Mouse (Mus musculus): ENCODE results near the gene Hist1h2bn. TPM values are rescaled to one million over a fixed set of nuclear protein-coding genes. Genes with fewer than 3 reads are reported as not detected.
"Not testable (repeated sequence)": the region's sequence is repeated elsewhere in the genome, so short reads cannot be mapped to it uniquely, and the experiment has no call there.

Hist1h2bn gene
- total RNA-seq, 2 experiments from 2014 or later: 1.4 TPM; not detected in 1

DNA sequence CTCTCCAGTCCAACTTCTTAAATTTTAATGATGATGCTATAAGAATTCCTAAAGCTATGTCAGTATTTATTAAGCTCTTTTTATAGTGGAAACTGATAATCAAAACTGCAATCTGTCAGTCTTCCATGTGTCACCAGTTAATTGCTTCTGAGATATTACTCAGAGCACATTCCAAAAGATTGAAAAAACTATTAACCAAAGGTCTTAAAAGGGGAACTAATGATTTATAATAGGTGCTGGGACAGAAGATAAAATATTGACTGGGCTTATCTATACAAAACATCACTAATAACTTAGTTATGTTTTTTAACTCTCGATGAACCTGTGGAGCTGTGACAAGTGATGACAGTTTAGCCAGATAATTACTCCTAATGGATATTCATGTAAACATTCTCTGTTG is 8.9 kb upstream of the Hist1h2bn start:
- TF ChIP-seq CTCF (IDR thresholded peaks at IDR 0.05): no peak
- Histone ChIP-seq H3K27ac (no peak overlapping the region), H3K4me3 (no peak overlapping the region)
- intact Hi-C loops (cut with DNase I): no loop called here
- DNase-seq: no peak

DNA sequence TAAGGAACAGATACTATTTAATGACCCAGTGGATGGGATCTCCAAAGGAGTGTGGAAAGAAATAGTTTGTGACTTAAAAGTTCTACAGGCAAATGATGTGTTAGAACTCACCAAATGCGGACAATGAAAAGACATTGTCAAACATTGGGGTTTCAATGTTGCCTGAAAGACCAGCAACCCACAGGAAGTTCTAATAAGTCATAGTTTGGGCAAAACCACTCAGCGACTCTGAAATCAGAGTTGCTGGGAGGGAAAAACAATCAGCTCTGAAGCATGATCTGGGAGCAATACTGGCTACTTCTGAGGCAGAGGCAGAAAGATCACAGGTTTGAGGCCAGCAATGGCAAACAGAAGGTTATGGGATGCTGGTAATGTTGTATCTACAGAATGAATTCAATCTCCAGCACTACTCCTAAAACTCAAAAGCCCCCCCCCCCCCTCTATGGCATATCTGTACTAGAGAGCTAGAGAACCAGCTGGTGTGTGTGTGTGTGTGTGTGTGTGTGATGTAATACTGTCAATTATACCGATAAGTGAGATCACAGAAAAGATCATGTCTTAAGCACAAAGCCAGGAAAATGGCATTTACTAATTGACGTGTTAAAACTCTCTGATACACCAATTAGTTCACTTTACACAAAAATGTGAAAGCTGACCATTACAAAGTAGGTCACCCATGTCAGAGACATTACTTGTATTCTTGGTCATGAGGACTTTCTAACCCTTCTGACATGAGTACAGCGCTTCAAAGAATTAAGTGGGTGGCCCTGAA is 4.3 kb upstream of the Hist1h2bn start:
- H3K4me3 ChIP-seq: peak overlapping the region; percentile 69
- no peak for TF ChIP-seq CTCF (IDR thresholded peaks at IDR 0.05)
- H3K27ac ChIP-seq: no peak overlapping the region; the same call in 1 of the 2 replicates
- intact Hi-C loops (cut with DNase I): loop anchor here (2.0 to 5.0 kb wide), 2 partner anchors 15 to 32 kb away; partner anchors contain the start of genes Hist1h2ai, Hist1h2bl, Hist1h3h and Hist1h4j
- no peak for DNase-seq

DNA sequence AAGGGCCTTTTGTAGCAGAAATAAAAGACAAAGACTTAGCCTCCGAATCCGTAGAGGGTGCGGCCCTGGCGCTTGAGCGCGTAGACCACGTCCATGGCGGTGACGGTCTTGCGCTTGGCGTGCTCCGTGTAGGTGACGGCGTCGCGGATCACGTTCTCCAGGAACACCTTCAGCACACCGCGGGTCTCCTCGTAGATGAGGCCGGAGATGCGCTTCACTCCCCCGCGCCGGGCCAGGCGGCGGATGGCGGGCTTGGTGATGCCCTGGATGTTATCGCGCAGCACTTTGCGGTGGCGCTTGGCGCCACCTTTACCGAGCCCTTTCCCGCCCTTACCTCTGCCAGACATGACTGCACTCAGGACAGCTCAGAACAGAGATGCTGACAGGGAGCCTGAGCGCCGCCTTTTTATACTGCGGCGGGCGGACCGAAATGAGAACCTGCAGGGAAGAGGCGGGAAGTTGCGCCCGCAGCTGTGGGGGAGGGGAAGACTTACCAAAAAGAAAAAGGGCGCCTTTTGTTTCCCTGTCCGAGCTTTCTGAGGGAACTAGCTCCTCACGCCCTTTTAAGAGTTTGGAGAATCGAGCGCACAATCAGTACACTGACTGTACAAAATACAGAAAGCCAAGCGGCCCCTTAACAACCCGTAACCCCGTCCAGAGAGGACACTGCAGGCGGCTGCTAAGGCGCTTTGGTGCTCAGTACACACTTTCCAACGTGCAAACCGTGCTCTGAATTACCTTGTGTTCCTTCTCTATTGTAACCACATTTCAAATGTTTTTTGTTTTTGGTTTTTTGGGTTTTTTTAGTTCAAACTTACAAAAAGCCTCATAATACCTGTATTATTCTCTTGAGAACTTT is 3.5 kb upstream of the Hist1h2bn start, which contains the start of gene Hist1h4k:
TSS of gene Hist1h4k (minus strand) at position 347 of the 859 bp plus-strand sequence.
- Histone ChIP-seq H3K27ac (peak within 1 kb of the TSS; percentile 49), H3K4me3 (peak within 1 kb of the TSS; percentile 69)
- intact Hi-C loops (cut with DNase I): loop anchor here (2.0 to 5.0 kb wide), 2 partner anchors 16 to 33 kb away; partner anchors contain the start of genes Hist1h2ai, Hist1h2bl, Hist1h3h and Hist1h4j
- DNase-seq: peak; percentile 84

- DNase-seq: no peak
- TF ChIP-seq CTCF (IDR thresholded peaks at IDR 0.05): no peak
- no peak overlapping the region for H3K4me3 ChIP-seq
- intact Hi-C loops (cut with DNase I): loop anchor here (2.0 to 5.0 kb wide), 2 partner anchors 17 to 34 kb away; partner anchors contain the start of genes Hist1h2ai, Hist1h2bl, Hist1h3h and Hist1h4j
- H3K27ac ChIP-seq: no peak overlapping the region
Observed at GRCm38 (mm10) chr13:21751417-21751816, 2.5 kb upstream of the Hist1h2bn start.

- Histone ChIP-seq H3K27ac (no peak overlapping the region), H3K4me3 (no peak overlapping the region)
- intact Hi-C loops (cut with DNase I): loop anchor here (2.0 to 5.0 kb wide), 2 partner anchors 17 to 35 kb away; partner anchors contain the start of genes Hist1h2ai, Hist1h2bl, Hist1h3h and Hist1h4j
- no peak for DNase-seq
- TF ChIP-seq CTCF (IDR thresholded peaks at IDR 0.05): no peak
Observed at GRCm38 (mm10) chr13:21751827-21752226, 2.1 kb upstream of the Hist1h2bn start.

- no peak for TF ChIP-seq CTCF (IDR thresholded peaks at IDR 0.05)
- no peak for DNase-seq
- Histone ChIP-seq H3K4me3 (no peak overlapping the region), H3K27ac (no peak overlapping the region)
- intact Hi-C loops (cut with DNase I): loop anchor here (5.0 kb wide), 1 partner anchor 35 kb away; the partner anchor contains the start of genes Hist1h2ai, Hist1h2bl and Hist1h3h
Observed at GRCm38 (mm10) chr13:21752356-21752755, 1.6 kb upstream of the Hist1h2bn start.

GRCm38 (mm10) chr13:21753051-21753523 is 836 bp upstream of the Hist1h2bn start:
- Histone ChIP-seq H3K27ac (peak overlapping the region; percentile 85), H3K4me3 (peak overlapping the region; percentile 77)
- DNase-seq: no peak
- no peak for TF ChIP-seq CTCF (IDR thresholded peaks at IDR 0.05)
- intact Hi-C loops (cut with DNase I): loop anchor here (5.0 kb wide), 1 partner anchor 36 kb away; the partner anchor contains the start of genes Hist1h2ai, Hist1h2bl and Hist1h3h

DNA sequence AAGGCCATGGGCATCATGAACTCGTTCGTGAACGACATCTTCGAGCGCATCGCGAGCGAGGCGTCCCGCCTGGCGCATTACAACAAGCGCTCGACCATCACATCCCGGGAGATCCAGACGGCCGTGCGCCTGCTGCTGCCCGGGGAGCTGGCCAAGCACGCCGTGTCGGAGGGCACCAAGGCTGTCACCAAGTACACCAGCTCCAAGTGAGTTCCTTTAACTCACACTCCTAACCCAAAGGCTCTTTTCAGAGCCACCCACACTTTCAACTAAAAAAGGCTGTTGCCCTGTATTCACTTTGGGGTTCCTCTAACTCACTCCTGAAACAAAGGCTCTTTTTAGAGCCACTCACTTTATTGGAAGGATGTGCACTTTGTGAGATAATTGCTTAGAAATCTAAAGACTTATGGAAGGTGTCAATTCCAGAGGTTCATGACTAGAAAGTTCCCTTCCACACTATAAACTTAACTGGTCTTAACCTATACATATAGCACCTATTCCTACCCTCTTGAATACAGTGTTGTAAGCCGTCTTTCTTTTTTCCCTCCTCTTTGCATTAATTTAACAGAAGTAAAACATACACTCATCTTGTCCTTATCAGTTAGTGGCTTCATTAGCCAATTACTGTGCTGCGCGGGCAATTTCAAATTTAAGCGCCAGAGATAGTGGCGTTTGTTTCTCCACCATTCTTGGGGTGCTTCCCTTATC is 525 bp downstream of the Hist1h2bn start:
- peak overlapping the region; percentile 35; the same call in 1 of the 2 replicates for H3K27ac ChIP-seq
- H3K4me3 ChIP-seq: peak overlapping the region; percentile 77
- intact Hi-C loops (cut with DNase I): loop anchor here (5.0 kb wide), 1 partner anchor 37 kb away; the partner anchor contains the start of genes Hist1h2ai, Hist1h2bl and Hist1h3h
- not testable (repeated sequence) for DNase-seq

GRCm38 (mm10) chr13:21755707-21756106 is 1.8 kb downstream of the Hist1h2bn start:
- Histone ChIP-seq H3K27ac (no peak overlapping the region), H3K4me3 (no peak overlapping the region)
- intact Hi-C loops (cut with DNase I): no loop called here
- DNase-seq: no peak
- TF ChIP-seq CTCF (IDR thresholded peaks at IDR 0.05): no peak

DNA sequence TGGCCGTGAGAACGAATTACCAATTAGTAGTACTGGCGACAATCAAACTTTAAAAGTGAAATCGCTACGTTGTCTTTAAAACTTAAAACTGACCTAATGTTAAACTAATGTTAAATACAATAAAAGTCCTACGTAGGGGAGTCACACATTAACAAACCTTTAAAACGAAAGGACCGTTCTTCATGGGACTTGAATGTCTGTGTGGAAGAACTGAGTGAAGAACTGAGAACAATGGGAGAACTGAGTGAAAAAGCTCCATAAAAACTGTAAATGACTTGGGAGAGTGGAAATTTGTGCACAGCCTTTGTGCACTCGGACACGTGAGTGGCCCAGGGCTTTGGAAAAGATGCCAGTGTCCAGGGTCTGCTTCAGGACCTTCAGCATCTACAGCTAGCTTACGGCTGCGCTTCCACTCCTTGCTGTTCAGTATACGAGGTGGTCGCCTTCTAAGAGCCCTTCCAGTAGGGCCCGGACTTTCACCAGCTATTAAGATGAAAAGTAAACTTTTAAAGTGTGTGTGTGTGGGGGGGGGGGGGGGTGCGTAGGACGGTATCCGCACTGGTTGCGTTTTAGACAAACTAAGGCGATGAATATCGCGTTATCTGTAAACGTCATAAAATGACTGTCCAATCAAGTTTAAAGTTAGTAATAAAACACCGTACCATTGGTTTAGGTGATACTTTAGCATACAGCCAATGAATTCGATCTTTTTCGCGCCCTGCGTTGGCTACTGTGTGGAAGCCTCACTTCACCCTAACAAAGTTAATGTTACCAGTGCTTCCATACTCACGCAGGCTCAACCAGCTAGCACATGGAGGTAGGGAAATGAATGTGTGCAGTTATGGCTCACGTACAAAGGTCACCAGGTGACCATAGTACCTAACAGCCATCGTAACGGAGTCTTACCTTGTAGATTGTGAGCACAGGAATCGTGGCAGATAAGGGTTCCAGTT is 25.2 kb downstream of the Hist1h2bn start:
- Histone ChIP-seq H3K27ac (peak overlapping the region; percentile 91), H3K4me3 (peak overlapping the region; percentile 76)
- TF ChIP-seq CTCF (IDR thresholded peaks at IDR 0.05): no peak
- intact Hi-C loops (cut with DNase I): loop anchor here (5.0 kb wide), 1 partner anchor 263 kb away; the partner anchor contains the start of genes Hist1h2ag, Hist1h2bj and Hist1h4i
- DNase-seq: peak; percentile 74

All from gastrocnemius, adult 2 months (tissue).